Mouse (Mus musculus) forebrain, postnatal 0 days (tissue): ENCODE results near the gene Pcbd1. TPM values are rescaled to one million over a fixed set of nuclear protein-coding genes. Genes with fewer than 3 reads are reported as not detected.

Experiments
- ATAC-seq: fragments of 200-750 bp; cut with Nextera tagmentation; 2 replicates; pipeline ENCODE4 v1.8.0; 2017; ENCODE audit warnings: mild to moderate bottlenecking, moderate library complexity
- DNase-seq: peaks from one replicate; pipeline ENCODE4 v3.0.0-alpha.2; 2015
- H3K27ac ChIP-seq: fragments of 300-500 bp; sonication (generic); 2 replicates; pipeline ENCODE4 v1.5.1; 2014; ENCODE audit warnings: low read depth, mild to moderate bottlenecking, antibody characterized with exemption, low read length, moderate library complexity, mixed read lengths
- H3K27me3 ChIP-seq: fragments of 300-500 bp; sonication (generic); 2 replicates; pipeline ENCODE4 v1.6.1; 2014; ENCODE audit warnings: mild to moderate bottlenecking, low read length, mixed read lengths; ENCODE audit not compliant: insufficient read depth
- H3K36me3 ChIP-seq: fragments of 300-500 bp; sonication (generic); 2 replicates; pipeline ENCODE4 v1.6.1; 2014; ENCODE audit warnings: mild to moderate bottlenecking, moderate library complexity; ENCODE audit not compliant: insufficient read depth
- H3K4me1 ChIP-seq: fragments of 300-500 bp; sonication (generic); 2 replicates; pipeline ENCODE4 v1.6.1; 2014; ENCODE audit warnings: antibody characterized with exemption; ENCODE audit not compliant: insufficient read depth
- H3K4me2 ChIP-seq: fragments of 300-500 bp; sonication (generic); 2 replicates; pipeline ENCODE4 v1.6.1; 2014; ENCODE audit warnings: low read depth, mild to moderate bottlenecking, moderate library complexity
- H3K4me3 ChIP-seq: fragments of 300-500 bp; sonication (generic); 2 replicates; pipeline ENCODE4 v1.5.1; 2014; ENCODE audit warnings: low read depth, low read length, mixed read lengths
- H3K9ac ChIP-seq: fragments of 300-500 bp; sonication (generic); 2 replicates; pipeline ENCODE4 v1.6.1; 2014; ENCODE audit warnings: mild to moderate bottlenecking
- H3K9me3 ChIP-seq: fragments of 300-500 bp; sonication (generic); 2 replicates; pipeline ENCODE4 v1.6.1; 2016; ENCODE audit warnings: low read length
- CTCF ChIP-seq: sonication (generic); IDR thresholded peaks from 2 replicates; pipeline ENCODE4 v1.5.1; 2016; ENCODE audit warnings: antibody characterized with exemption, control low read depth, low read depth
- WGBS: fragments of 180-500 bp; shearing (Covaris S2); extraction: QIAGEN DNeasy Blood & Tissue Kit; methylation state at CpG from one replicate; pipeline ENCODE4 v1.1.7; 2014; 5-methylcytosine and 5-hydroxymethylcytosine counted together
- polyA plus RNA-seq: library from polyadenylated mRNA; unstranded; fragments of >200 nt; fragmentation: Nextera tagmentation; extraction: Ambion mirVana; gene quantifications from 2 replicates; pipeline ENCODE4 v1.2.1, GENCODE M21; 2015
- total RNA-seq: library from RNA; depleted of rRNA; stranded (reverse); fragments of >200 nt; gene quantifications from 2 replicates; pipeline ENCODE4 v1.2.3, GENCODE M21; 2014

Pcbd1 gene
- total and polyA plus RNA-seq, 2 experiments from 2014 or later, result 13.6 to 47.8 TPM

- Histone ChIP-seq H3K27me3 (no peaks in the 10 kb centered on the region), H3K9me3 (no peaks in the 10 kb centered on the region), H3K36me3 (no peaks in the 10 kb centered on the region), H3K4me3 (no peak overlapping the region), H3K4me2 (no peak overlapping the region), H3K9ac (no peak overlapping the region), H3K27ac (no peak overlapping the region), H3K4me1 (no peaks in the 10 kb centered on the region)
- DNase-seq (no peak), ATAC-seq (no peak)
- TF ChIP-seq CTCF, result no peak
- WGBS, result 20% methylated on average over 6 of the region's 6 CpGs
Measured at GRCm38 (mm10) chr10:61059543-61060110, 29.5 kb upstream of the Pcbd1 start.

GRCm38 (mm10) chr10:61063271-61063864 lies 25.8 kb upstream of the Pcbd1 start:
- Histone ChIP-seq H3K36me3 (no peaks in the 10 kb centered on the region), H3K4me2 (no peak overlapping the region), H3K4me1 (no peaks in the 10 kb centered on the region), H3K27ac (no peak overlapping the region), H3K9me3 (no peaks in the 10 kb centered on the region), H3K9ac (no peak overlapping the region), H3K27me3 (no peaks in the 10 kb centered on the region), H3K4me3 (no peak overlapping the region)
- 64% methylated on average over 10 of the region's 10 CpGs for WGBS
- no peak for TF ChIP-seq CTCF
- DNase-seq (no peak), ATAC-seq (no peak)

DNA sequence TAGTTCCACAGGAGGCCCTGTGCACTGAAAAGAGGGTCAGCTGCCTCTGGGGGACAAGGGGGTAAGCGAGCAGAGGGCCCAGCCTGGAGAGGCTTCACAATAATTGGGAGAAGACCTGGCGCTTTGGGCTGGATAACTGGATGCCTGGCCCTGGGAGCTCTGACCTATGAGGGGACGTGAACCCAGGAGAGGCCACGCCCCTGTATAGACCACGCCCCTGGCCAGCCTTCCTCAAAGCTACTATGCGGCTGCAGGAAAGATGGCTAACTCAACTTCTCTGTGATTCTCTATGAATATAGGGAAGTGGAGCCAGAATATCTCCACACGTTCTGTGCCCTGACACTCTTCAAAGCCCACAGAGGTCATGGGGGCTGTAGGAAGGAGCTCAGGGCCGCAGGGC lies 24.5 kb upstream of the Pcbd1 start:
- whole genome bisulfite sequencing, result 20% methylated on average over 8 of the region's 8 CpGs
- Histone ChIP-seq H3K4me1 (no peaks in the 10 kb centered on the region), H3K36me3 (no peaks in the 10 kb centered on the region), H3K9ac (no peak overlapping the region), H3K4me3 (no peak overlapping the region), H3K27ac (no peak overlapping the region), H3K9me3 (no peaks in the 10 kb centered on the region), H3K27me3 (no peaks in the 10 kb centered on the region), H3K4me2 (no peak overlapping the region)
- TF ChIP-seq CTCF, result no peak
- ATAC-seq (no peak), DNase-seq (no peak)

- Histone ChIP-seq H3K36me3 (no peaks in the 10 kb centered on the region), H3K4me2 (no peak overlapping the region), H3K9ac (no peak overlapping the region), H3K4me3 (no peak overlapping the region), H3K4me1 (no peaks in the 10 kb centered on the region), H3K9me3 (no peaks in the 10 kb centered on the region), H3K27me3 (no peaks in the 10 kb centered on the region), H3K27ac (no peak overlapping the region)
- 62% methylated on average over 13 of the region's 13 CpGs for WGBS
- ATAC-seq (no peak), DNase-seq (no peak)
- no peak for TF ChIP-seq CTCF
Measured at GRCm38 (mm10) chr10:61065287-61066005, 23.7 kb upstream of the Pcbd1 start.

DNA sequence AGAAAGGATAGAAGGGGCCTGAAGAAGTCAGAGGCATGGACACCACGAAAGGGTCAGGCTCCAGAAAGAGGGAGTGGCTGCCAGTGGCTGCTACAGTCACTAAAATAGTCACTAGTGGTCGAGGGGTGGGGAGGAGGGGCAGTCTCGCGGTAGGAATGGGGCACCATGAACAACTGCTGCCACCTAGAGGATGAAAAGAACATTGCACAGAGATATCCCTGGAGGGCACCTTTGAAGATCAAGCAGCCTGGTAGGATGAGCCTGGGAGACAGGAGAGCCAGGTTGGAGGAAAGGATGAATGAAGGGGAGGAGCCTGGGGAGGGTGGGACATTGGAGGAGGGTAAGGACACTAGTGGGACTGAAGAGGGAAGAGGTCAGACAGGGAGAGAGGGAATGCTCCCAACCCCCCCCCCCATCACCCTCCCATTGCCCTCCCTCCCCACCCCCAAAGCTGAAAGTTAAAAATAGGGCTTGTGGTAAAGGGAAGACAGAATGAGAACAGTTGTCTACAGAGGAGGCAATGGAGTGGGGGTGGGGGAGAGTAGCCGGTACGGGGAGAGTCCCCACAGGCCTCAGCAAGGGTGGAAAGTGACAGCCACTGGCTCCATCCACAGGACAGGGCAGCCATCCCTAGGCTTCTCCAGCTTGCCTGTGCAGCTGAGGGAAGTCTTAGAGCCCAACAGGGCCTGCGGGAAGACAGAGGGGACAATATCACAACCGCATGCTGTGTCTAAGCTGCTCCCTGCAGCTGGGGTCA lies 20.5 kb upstream of the Pcbd1 start:
- Histone ChIP-seq H3K4me1 (no peaks in the 10 kb centered on the region), H3K4me3 (no peak overlapping the region), H3K9ac (no peak overlapping the region), H3K4me2 (no peak overlapping the region), H3K36me3 (no peaks in the 10 kb centered on the region), H3K27ac (no peak overlapping the region), H3K27me3 (no peaks in the 10 kb centered on the region), H3K9me3 (no peaks in the 10 kb centered on the region)
- 8% methylated on average over 8 of the region's 8 CpGs for WGBS
- DNase-seq, result peak; percentile 79
- TF ChIP-seq CTCF, result peak; percentile 88
- peak; percentile 80 for ATAC-seq

- no peak for TF ChIP-seq CTCF
- WGBS, result 20% methylated on average over 13 of the region's 13 CpGs
Measured at GRCm38 (mm10) chr10:61069248-61069647, 19.9 kb upstream of the Pcbd1 start.

More at GRCm38 (mm10) chr10:61069248-61069647, 19.9 kb upstream of the Pcbd1 start:
- no peak for ATAC-seq
- Histone ChIP-seq H3K9ac (no peak overlapping the region), H3K4me3 (no peak overlapping the region), H3K27ac (no peak overlapping the region), H3K9me3 (no peaks in the 10 kb centered on the region), H3K36me3 (no peaks in the 10 kb centered on the region), H3K4me1 (no peaks in the 10 kb centered on the region), H3K27me3 (no peaks in the 10 kb centered on the region), H3K4me2 (no peak overlapping the region)
- no peak for DNase-seq
